Mouse (Mus musculus): ENCODE results near the gene Tbx4. TPM values are rescaled to one million over a fixed set of nuclear protein-coding genes. Genes with fewer than 3 reads are reported as not detected.

The Tbx4 gene
- total RNA-seq, 2 experiments from 2014 or later = 0.23 to 0.32 TPM

DNA sequence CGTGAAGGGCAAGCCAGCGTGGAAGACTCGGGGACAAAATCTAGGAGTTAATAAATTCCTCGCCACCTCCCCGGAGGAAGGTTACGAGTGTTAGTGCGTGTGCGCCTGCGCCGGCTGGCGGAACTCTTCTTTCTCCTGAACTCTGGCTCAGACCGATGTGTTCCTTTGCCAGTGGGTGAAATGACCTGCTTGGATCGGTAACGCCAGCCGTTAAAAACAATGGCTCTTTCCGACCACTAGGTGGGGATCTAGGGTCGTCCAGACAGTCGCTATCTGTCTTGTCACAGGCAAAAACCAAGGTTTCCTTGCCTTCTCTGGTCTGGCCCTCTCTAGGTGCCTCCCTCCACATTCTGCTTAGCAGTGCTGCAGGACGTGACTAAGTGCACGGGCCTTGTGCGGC is 37.2 kb upstream of the Tbx4 start:
- DNase-seq (ENCODE audit: low spot score in 2 of 2) = peak in 1 of 2 experiments; percentile 75
- intact Hi-C loops (cut with DNase I) = loop anchor here (2.0 kb wide), 1 partner anchor 124 kb away; no protein-coding TSS in a partner anchor

GRCm38 (mm10) chr11:85850233-85850632 is 36.0 kb upstream of the Tbx4 start, which contains the start of gene Gm11444:
Gene Gm11444 (minus strand): TSS chr11:85850333.
- intact Hi-C loops (cut with DNase I) = no loop called here
- no peak for DNase-seq (ENCODE audit: low spot score in 2 of 2)

- DNase-seq (ENCODE audit: low spot score in 2 of 2) = no peak
- intact Hi-C loops (cut with DNase I) = no loop called here
These were observed 35.5 kb upstream of the Tbx4 start for GRCm38 (mm10) chr11:85850758-85851157.

- no peak for DNase-seq (ENCODE audit: low spot score in 2 of 2)
- intact Hi-C loops (cut with DNase I) = no loop called here
These were observed 28.1 kb upstream of the Tbx4 start for GRCm38 (mm10) chr11:85857997-85858698.

- DNase-seq (ENCODE audit: low spot score in 2 of 2) = no peak
- intact Hi-C loops (cut with DNase I) = no loop called here
These were observed 21.9 kb upstream of the Tbx4 start for GRCm38 (mm10) chr11:85864363-85864762.

DNA sequence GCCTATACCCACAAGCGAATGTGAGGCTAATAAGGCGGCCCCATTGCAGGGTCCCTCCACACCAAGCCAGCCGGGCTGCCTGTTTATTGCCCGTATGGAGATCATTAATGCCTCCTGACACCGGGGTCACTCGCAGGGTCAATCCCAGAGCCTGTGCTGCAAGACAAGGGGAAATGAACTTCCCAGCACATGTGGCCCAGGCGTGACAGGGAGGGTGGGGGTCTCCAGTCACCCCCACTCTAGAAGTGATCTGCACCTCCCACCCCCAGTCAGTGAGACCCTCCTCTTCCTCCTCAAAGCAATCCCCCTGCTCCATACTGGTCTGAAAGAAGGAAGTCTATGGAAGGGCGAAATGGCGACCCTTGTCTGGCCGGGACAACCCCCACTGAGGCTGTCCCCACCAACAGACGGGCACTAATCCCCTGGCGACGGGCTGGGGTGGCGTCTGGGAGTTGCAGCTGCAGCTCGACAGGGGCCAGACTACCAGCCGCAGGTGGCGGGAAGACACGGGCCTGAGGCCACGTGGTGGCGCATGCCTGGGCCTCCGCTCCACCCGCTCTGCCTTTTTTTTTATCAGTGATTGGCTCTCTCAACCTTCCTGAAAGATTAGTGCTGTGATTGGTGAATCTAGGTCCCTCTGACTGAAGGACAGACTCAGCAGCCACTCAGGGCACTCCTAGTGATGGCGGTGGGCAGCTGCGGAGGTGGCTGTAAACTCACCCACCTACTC is 10.0 kb upstream of the Tbx4 start:
- intact Hi-C loops (cut with DNase I) = no loop called here
- DNase-seq (ENCODE audit: low spot score in 2 of 2) = no peak

- DNase-seq (ENCODE audit: low spot score in 2 of 2) = no peak
- intact Hi-C loops (cut with DNase I) = no loop called here
These were observed 1.7 kb upstream of the Tbx4 start for GRCm38 (mm10) chr11:85884498-85884897.

- intact Hi-C loops (cut with DNase I) = no loop called here
- DNase-seq (ENCODE audit: low spot score in 2 of 2) = no peak
These were observed 185 bp downstream of the Tbx4 start for GRCm38 (mm10) chr11:85886429-85886785.

DNA sequence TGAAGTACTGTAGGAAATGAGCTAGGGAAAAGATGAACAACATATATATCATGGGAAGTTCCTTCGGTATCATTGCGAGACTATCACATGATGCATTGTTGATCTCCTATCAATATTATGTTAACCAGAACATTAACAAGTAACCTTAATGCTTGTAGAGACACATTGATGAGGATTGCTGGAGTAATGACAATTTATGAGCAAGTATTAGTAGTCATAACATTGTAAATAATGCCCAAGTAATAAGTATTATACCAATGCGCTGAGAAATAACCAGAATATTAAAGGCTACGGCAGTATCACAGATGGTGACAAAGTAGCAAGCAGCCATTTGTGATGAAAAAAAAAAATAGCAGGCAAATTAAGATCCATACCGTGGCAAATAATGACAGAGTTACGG is 1.1 kb downstream of the Tbx4 start:
- intact Hi-C loops (cut with DNase I) = no loop called here
- no peak for DNase-seq (ENCODE audit: low spot score in 2 of 2)

DNA sequence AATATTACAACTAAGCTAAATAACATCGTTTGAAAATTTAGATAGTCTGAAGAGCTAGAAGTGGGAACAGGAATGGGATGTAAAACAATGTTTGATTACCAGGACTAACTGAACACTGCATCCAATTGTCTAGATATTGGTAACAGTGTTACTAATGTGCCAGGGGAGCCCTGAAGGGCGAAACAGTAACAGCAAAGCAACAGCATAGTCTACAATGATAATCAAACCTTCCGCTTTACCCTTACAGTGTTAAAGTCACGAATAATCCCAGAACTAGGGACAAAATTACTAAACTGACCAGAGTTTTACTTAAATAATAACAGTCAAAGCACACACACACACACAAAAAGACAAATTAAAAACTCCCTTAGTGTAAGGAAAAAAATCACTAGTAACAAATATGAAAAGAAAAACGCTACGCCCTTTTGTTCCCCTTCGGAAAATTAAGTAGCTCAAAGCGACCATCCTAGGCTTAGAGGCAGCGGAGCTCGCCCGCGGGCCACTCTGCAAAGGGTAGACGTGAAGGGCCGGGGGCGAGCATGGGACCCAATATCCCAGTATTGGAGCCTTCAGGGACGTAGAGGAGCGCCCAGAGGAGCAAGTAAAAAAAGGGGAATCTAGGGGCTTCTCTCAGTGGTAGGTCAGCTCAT is 1.7 kb downstream of the Tbx4 start:
- intact Hi-C loops (cut with DNase I) = no loop called here
- DNase-seq (ENCODE audit: low spot score in 2 of 2) = no peak

DNA sequence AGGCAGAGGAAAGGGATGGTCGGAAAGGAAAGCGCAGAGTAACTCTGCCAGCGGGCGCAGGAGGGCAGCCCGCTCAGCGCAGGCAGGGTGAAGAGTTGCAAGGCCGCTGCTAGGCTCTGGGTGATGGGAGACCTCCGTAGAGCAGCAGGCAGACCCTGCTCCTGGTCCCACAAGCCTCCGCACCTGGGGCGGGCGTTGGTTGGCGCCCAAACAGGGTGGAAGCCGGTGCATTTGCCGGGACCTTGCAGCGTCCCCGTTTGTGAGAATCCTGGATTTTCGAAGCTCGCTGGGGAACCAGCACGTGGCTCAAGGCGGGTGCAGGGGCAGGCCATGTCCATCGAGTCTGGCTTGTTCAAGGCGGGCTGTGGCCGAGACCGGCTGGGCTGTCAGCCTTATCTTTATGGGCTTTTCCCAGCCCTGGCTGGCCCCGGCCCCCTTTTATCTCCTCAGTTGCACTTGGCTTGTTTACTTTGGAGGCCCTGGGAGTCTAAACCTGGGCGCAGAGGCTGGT is 2.3 kb downstream of the Tbx4 start:
- intact Hi-C loops (cut with DNase I) = no loop called here
- DNase-seq (ENCODE audit: low spot score in 2 of 2) = no peak

- intact Hi-C loops (cut with DNase I) = no loop called here
- DNase-seq (ENCODE audit: low spot score in 2 of 2) = no peak
These were observed 3.0 kb downstream of the Tbx4 start for GRCm38 (mm10) chr11:85889056-85889729.

- intact Hi-C loops (cut with DNase I) = loop anchor here (2.0 kb wide), 1 partner anchor 1371 kb away; no protein-coding TSS in a partner anchor
- no peak for DNase-seq (ENCODE audit: low spot score in 2 of 2)
These were observed 3.7 kb downstream of the Tbx4 start for GRCm38 (mm10) chr11:85889730-85890562.

- DNase-seq (ENCODE audit: low spot score in 2 of 2) = peak in 1 of 2 experiments; percentile 6
- intact Hi-C loops (cut with DNase I) = loop anchor here (2.0 kb wide), 1 partner anchor 1372 kb away; no protein-coding TSS in a partner anchor
These were observed 4.3 kb downstream of the Tbx4 start for GRCm38 (mm10) chr11:85890563-85890845.

DNA sequence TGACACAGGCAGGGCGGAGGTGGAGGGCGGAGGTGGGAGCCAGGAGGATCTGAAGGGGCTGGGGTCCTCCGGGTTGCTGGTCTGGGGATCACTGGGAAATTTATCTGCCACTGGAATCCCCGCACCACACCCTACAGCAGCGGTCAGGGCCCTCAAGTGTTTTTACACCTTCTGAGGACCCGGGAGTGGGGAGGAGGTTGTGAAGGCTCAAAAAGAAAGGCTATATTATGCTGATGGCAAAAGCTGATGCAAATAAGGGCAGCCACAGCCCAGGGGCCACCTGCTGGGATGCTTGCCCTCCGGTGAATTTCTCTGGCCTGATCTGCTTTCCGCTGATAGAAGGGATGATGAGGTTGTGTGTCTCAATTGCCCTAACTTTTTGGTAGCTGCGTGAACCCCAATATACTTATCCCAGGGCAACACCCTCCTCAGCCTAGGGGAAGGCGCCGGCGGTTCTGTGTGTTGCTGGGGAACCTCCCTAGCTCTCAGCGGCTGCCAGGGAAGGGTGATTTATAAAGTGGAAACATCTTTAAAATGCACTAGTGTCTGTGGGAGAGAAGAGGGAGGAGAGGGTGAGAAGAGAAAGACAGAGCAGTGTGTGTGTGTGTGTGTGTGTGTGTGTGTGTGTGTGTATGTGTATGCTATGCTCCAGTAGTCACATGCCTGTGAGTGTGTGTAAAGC is 4.9 kb downstream of the Tbx4 start:
- intact Hi-C loops (cut with DNase I) = loop anchor here (2.0 kb wide), 1 partner anchor 1372 kb away; no protein-coding TSS in a partner anchor
- no peak for DNase-seq (ENCODE audit: low spot score in 2 of 2)

DNA sequence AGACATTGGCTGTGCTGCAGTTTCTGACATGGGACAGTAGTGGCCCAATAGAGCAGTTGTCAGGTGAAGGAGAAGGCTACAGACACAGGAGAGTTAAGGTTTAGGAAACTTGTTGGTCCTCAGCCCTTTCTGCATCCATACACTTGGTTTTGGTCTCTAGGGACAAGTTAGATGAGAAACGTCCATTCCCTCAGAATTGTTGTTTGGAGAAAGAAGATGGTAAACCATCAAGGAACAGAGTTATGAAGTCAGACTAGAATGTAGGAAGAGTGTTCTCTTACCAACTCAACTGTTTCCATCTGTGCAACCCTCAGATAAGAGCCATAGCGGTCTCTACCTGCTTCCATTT is 5.4 kb downstream of the Tbx4 start:
- intact Hi-C loops (cut with DNase I) = loop anchor here (2.0 kb wide), 2 partner anchors 57 to 1373 kb away; no protein-coding TSS in a partner anchor
- no peak for DNase-seq (ENCODE audit: low spot score in 2 of 2)

DNA sequence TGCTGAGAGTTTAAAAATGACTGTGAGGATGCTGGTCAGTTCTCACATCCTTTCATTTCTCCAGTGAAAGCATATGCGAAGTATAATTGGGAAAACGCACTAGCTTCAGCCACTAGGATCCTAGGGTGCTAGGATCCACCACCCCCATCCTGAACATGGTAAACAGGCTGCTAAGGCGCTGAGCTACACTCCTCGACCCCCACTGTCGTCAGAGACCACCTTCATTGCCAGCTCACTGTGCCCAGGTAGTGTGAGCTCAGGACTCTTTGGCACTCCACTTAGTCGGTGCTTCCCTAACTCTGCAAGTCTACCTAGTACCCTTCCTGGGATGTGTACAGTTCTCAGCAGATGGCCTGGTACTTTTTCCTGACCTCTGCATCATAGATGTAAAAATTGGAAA is 6.5 kb downstream of the Tbx4 start:
- no peak for DNase-seq (ENCODE audit: low spot score in 2 of 2)
- intact Hi-C loops (cut with DNase I) = loop anchor here (2.0 kb wide), 1 partner anchor 58 kb away; no protein-coding TSS in a partner anchor

GRCm38 (mm10) chr11:85893400-85894135 is 7.3 kb downstream of the Tbx4 start:
- intact Hi-C loops (cut with DNase I) = loop anchor here (2.0 kb wide), 1 partner anchor 59 kb away; no protein-coding TSS in a partner anchor

More at GRCm38 (mm10) chr11:85893400-85894135, 7.3 kb downstream of the Tbx4 start:
- DNase-seq (ENCODE audit: low spot score in 2 of 2) = no peak
